Mouse (Mus musculus) kidney, adult 8-10 months (tissue): ENCODE measurements around the gene Zmat3.

Experiments used
- DNase-seq, 2 experiments: peaks; one replicate each; pipeline ENCODE4 v3.0.0; 2022

The Zmat3 gene

GRCm38 (mm10) chr3:32365546-32366245, at the start of gene Zmat3:
Gene Zmat3, minus strand, starts transcription at chr3:32366014.
- DNase-seq, result peak; percentile 81 to 85

- DNase-seq, result no peak
Observed at GRCm38 (mm10) chr3:32414381-32414780, 48.6 kb upstream of the Zmat3 start.

- DNase-seq, result no peak
Observed at GRCm38 (mm10) chr3:32412502-32413044, 46.8 kb upstream of the Zmat3 start.

GRCm38 (mm10) chr3:32408811-32409273, 43.0 kb upstream of the Zmat3 start:
- no peak for DNase-seq

GRCm38 (mm10) chr3:32406804-32407203, 41.0 kb upstream of the Zmat3 start:
- no peak for DNase-seq

- no peak for DNase-seq
Observed at GRCm38 (mm10) chr3:32405699-32406098, 39.9 kb upstream of the Zmat3 start.

GRCm38 (mm10) chr3:32402990-32403885, 37.4 kb upstream of the Zmat3 start:
- peak in 1 of 2 experiments; percentile 30 for DNase-seq

- DNase-seq, result peak in 1 of 2 experiments; percentile 33
Observed at GRCm38 (mm10) chr3:32401591-32401990, 35.8 kb upstream of the Zmat3 start.

- DNase-seq, result no peak
Observed at GRCm38 (mm10) chr3:32399931-32400330, 34.1 kb upstream of the Zmat3 start.

GRCm38 (mm10) chr3:32399381-32399780, 33.6 kb upstream of the Zmat3 start:
- no peak for DNase-seq

GRCm38 (mm10) chr3:32398623-32399022, 32.8 kb upstream of the Zmat3 start:
- DNase-seq, result no peak

GRCm38 (mm10) chr3:32398175-32398538, 32.3 kb upstream of the Zmat3 start:
- no peak for DNase-seq

- peak in 1 of 2 experiments; percentile 33 for DNase-seq
Observed at GRCm38 (mm10) chr3:32397461-32398174, 31.8 kb upstream of the Zmat3 start, which contains the start of gene Pik3ca. Gene Pik3ca, plus strand, starts transcription at chr3:32397671.

GRCm38 (mm10) chr3:32396794-32397460, 31.1 kb upstream of the Zmat3 start:
- peak; percentile 97 to 98 for DNase-seq

GRCm38 (mm10) chr3:32395771-32396551, 30.1 kb upstream of the Zmat3 start:
- peak; percentile 31 to 50 for DNase-seq

- peak; percentile 70 to 72 for DNase-seq
Observed at GRCm38 (mm10) chr3:32393986-32394385, 28.2 kb upstream of the Zmat3 start.

GRCm38 (mm10) chr3:32392841-32393240, 27.0 kb upstream of the Zmat3 start:
- DNase-seq, result peak in 1 of 2 experiments; percentile 40

GRCm38 (mm10) chr3:32381556-32381955, 15.7 kb upstream of the Zmat3 start:
- no peak for DNase-seq

GRCm38 (mm10) chr3:32379891-32380290, 14.1 kb upstream of the Zmat3 start:
- DNase-seq, result peak in 1 of 2 experiments; percentile 30

- peak in 1 of 2 experiments; percentile 7 for DNase-seq
Observed at GRCm38 (mm10) chr3:32373236-32373635, 7.4 kb upstream of the Zmat3 start.

GRCm38 (mm10) chr3:32372470-32372869, 6.7 kb upstream of the Zmat3 start:
- no peak for DNase-seq
